Mouse (Mus musculus) midbrain, postnatal 0 days (tissue): ENCODE data around the gene Acer3. TPM values are rescaled to one million over a fixed set of nuclear protein-coding genes. Genes with fewer than 3 reads are reported as not detected.

ENCODE experiments used
- ATAC-seq: fragments of 200-750 bp; cut with Nextera tagmentation; 2 replicates; pipeline ENCODE4 v1.8.0; 2017; ENCODE audit warnings: moderate number of reproducible peaks, mild to moderate bottlenecking, moderate TSS enrichment, moderate library complexity; ENCODE audit not compliant: low FRiP score
- DNase-seq: peaks from one replicate; pipeline ENCODE4 v3.0.0-alpha.2; 2015; ENCODE audit warnings: low spot score
- H3K27ac ChIP-seq: fragments of 300-500 bp; sonication (generic); 2 replicates; pipeline ENCODE4 v1.5.1; 2014; ENCODE audit warnings: low read depth, mild to moderate bottlenecking, low read length, mixed read lengths
- H3K27me3 ChIP-seq: fragments of 300-500 bp; sonication (generic); 2 replicates; pipeline ENCODE4 v1.6.1; 2014; ENCODE audit warnings: low read length, control low read depth, mixed read lengths; ENCODE audit not compliant: insufficient read depth
- H3K36me3 ChIP-seq: fragments of 300-500 bp; sonication (generic); 2 replicates; pipeline ENCODE4 v1.6.1; 2014; ENCODE audit warnings: low read length, control low read depth, mixed read lengths; ENCODE audit not compliant: insufficient read depth
- H3K4me1 ChIP-seq: fragments of 300-500 bp; sonication (generic); 2 replicates; pipeline ENCODE4 v1.6.1; 2014; ENCODE audit warnings: mild to moderate bottlenecking, control low read depth, antibody characterized with exemption, low read length, mixed read lengths; ENCODE audit not compliant: insufficient read depth
- H3K4me2 ChIP-seq: fragments of 300-500 bp; sonication (generic); 2 replicates; pipeline ENCODE4 v1.6.1; 2014; ENCODE audit warnings: low read depth, mild to moderate bottlenecking, low read length, mixed read lengths; ENCODE audit not compliant: poor library complexity, severe bottlenecking
- H3K4me3 ChIP-seq: fragments of 300-500 bp; sonication (generic); 2 replicates; pipeline ENCODE4 v1.5.1; 2014; ENCODE audit warnings: low read depth, mild to moderate bottlenecking, low read length, moderate library complexity
- H3K9ac ChIP-seq: fragments of 300-500 bp; sonication (generic); replicated peaks from 2 replicates; pipeline ENCODE4 v1.6.1; 2014; ENCODE audit warnings: mild to moderate bottlenecking, low read length, moderate library complexity, mixed read lengths; ENCODE audit not compliant: poor library complexity, severe bottlenecking
- H3K9me3 ChIP-seq: fragments of 300-500 bp; sonication (generic); 2 replicates; pipeline ENCODE4 v1.6.1; 2016; ENCODE audit warnings: low read length, control low read depth
- CTCF ChIP-seq: IDR thresholded peaks from 2 replicates; pipeline ENCODE4 v1.5.1; 2016; ENCODE audit warnings: antibody characterized with exemption, mild to moderate bottlenecking
- WGBS: fragments of 180-500 bp; shearing (Covaris S2); extraction: QIAGEN DNeasy Blood & Tissue Kit; methylation state at CpG from one replicate; pipeline ENCODE4 v1.1.7; 2014; 5-methylcytosine and 5-hydroxymethylcytosine counted together
- polyA plus RNA-seq: library from polyadenylated mRNA; unstranded; fragments of >200 nt; fragmentation: Nextera tagmentation; extraction: Ambion mirVana; gene quantifications from 2 replicates; pipeline ENCODE4 v1.2.1, GENCODE M21; 2015
- total RNA-seq: library from RNA; depleted of rRNA; stranded (reverse); fragments of >200 nt; gene quantifications from 2 replicates; pipeline ENCODE4 v1.2.3, GENCODE M21; 2014

Gene Acer3
- total and polyA plus RNA-seq, 2 experiments from 2014 or later: 12.0 to 19.8 TPM

- DNase-seq: no peak
- H3K27ac ChIP-seq: no peak overlapping the region
- no peaks in the 10 kb centered on the region for H3K9me3 ChIP-seq
- TF ChIP-seq CTCF: no peak
- H3K36me3 ChIP-seq: peaks cover 22% of the 10 kb centered on the region
- no peaks in the 10 kb centered on the region; the same call in 1 of the 2 replicates for H3K4me1 ChIP-seq
- no peak overlapping the region for H3K4me2 ChIP-seq
- H3K9ac ChIP-seq: no peak overlapping the region
- no peak overlapping the region for H3K4me3 ChIP-seq
- 94% methylated on average over 6 of the region's 6 CpGs for WGBS
- no peaks in the 10 kb centered on the region for H3K27me3 ChIP-seq
- no peak for ATAC-seq
These were observed 28.8 kb upstream of the Acer3 start for GRCm38 (mm10) chr7:98349821-98350220.

GRCm38 (mm10) chr7:98349096-98349495, 28.1 kb upstream of the Acer3 start:
- H3K27me3 ChIP-seq: no peaks in the 10 kb centered on the region
- ATAC-seq: no peak
- no peak overlapping the region for H3K9ac ChIP-seq

GRCm38 (mm10) chr7:98348043-98348442, 27.0 kb upstream of the Acer3 start:
- Histone ChIP-seq H3K27ac (no peak overlapping the region), H3K4me3 (no peak overlapping the region), H3K36me3 (peaks cover 22% of the 10 kb centered on the region), H3K9me3 (no peaks in the 10 kb centered on the region), H3K9ac (no peak overlapping the region), H3K4me2 (no peak overlapping the region), H3K4me1 (no peaks in the 10 kb centered on the region), H3K27me3 (no peaks in the 10 kb centered on the region)
- peak; percentile 72 for DNase-seq
- whole genome bisulfite sequencing: 67% methylated on average over 7 of the region's 7 CpGs
- no peak for ATAC-seq
- peak; percentile 82 for TF ChIP-seq CTCF

More at GRCm38 (mm10) chr7:98349096-98349495, 28.1 kb upstream of the Acer3 start:
- no peak overlapping the region for H3K27ac ChIP-seq
- no peaks in the 10 kb centered on the region for H3K9me3 ChIP-seq
- H3K4me3 ChIP-seq: no peak overlapping the region
- H3K36me3 ChIP-seq: peaks cover 22% of the 10 kb centered on the region
- peak; percentile 72 for DNase-seq
- no peaks in the 10 kb centered on the region for H3K4me1 ChIP-seq
- WGBS: 22% methylated on average over 5 of the region's 5 CpGs
- peak; percentile 88 for TF ChIP-seq CTCF
- H3K4me2 ChIP-seq: no peak overlapping the region

GRCm38 (mm10) chr7:98347471-98347870, 26.5 kb upstream of the Acer3 start:
- Histone ChIP-seq H3K36me3 (peaks cover 19% of the 10 kb centered on the region), H3K4me1 (no peaks in the 10 kb centered on the region), H3K4me2 (no peak overlapping the region), H3K9me3 (no peaks in the 10 kb centered on the region), H3K4me3 (no peak overlapping the region), H3K9ac (no peak overlapping the region), H3K27me3 (no peaks in the 10 kb centered on the region), H3K27ac (no peak overlapping the region)
- DNase-seq (no peak), ATAC-seq (no peak)
- no peak for TF ChIP-seq CTCF
- WGBS: 91% methylated on average over 5 of the region's 5 CpGs

- Histone ChIP-seq H3K9ac (no peak overlapping the region), H3K27ac (no peak overlapping the region), H3K4me1 (no peaks in the 10 kb centered on the region), H3K36me3 (0 out of 2 replicates have a peak, but pooled peaks cover 2% of the 10 kb centered on the region), H3K4me3 (no peak overlapping the region), H3K27me3 (no peaks in the 10 kb centered on the region), H3K4me2 (no peak overlapping the region), H3K9me3 (no peaks in the 10 kb centered on the region)
- WGBS: 44% methylated on average over 6 of the region's 6 CpGs
- TF ChIP-seq CTCF: no peak
- DNase-seq (peak; percentile 43), ATAC-seq (no peak)
These were observed 24.0 kb upstream of the Acer3 start for GRCm38 (mm10) chr7:98345036-98345435.

- no peaks in the 10 kb centered on the region for H3K4me1 ChIP-seq
- H3K27me3 ChIP-seq: no peaks in the 10 kb centered on the region
- peak; percentile 64 for TF ChIP-seq CTCF
- no peak overlapping the region for H3K27ac ChIP-seq
- whole genome bisulfite sequencing: 28% methylated on average over 3 of the region's 3 CpGs
- H3K9me3 ChIP-seq: no peaks in the 10 kb centered on the region
- ATAC-seq (no peak), DNase-seq (no peak)
- no peaks in the 10 kb centered on the region for H3K36me3 ChIP-seq
- no peak overlapping the region for H3K4me3 ChIP-seq
- H3K9ac ChIP-seq: no peak overlapping the region
- no peak overlapping the region for H3K4me2 ChIP-seq
These were observed 23.4 kb upstream of the Acer3 start for GRCm38 (mm10) chr7:98344361-98344760.
